Mouse (Mus musculus) myocyte (in vitro differentiated cells): ENCODE measurements at regions not wholly inside any gene's neighbourhood (a gene's known extent, or its start where the extent isn't known, plus 50 kb on each side); places are given as distances from the start of the nearest gene placed in this dataset.

Experiments
- MAX ChIP-seq: IDR thresholded peaks from one replicate; pipeline ENCODE4 v1.6.1; 2011; ENCODE audit warnings: low read depth, mild to moderate bottlenecking, control low read depth
- MYOD1 ChIP-seq, 3 experiments: IDR thresholded peaks; one replicate each; pipeline ENCODE4 v1.6.1; 2011; ENCODE audit warnings: control low read depth in 2 of 3, low read depth in 2 of 3, mild to moderate bottlenecking in 2 of 3, moderate library complexity in 1 of 3; ENCODE audit not compliant: insufficient read length in 2 of 3, control insufficient read depth in 1 of 3
- POLR2A ChIP-seq: IDR thresholded peaks from one replicate; pipeline ENCODE4 v1.6.1; 2011; ENCODE audit warnings: low read depth, mild to moderate bottlenecking, control low read depth, moderate library complexity; ENCODE audit not compliant: insufficient read length

DNA sequence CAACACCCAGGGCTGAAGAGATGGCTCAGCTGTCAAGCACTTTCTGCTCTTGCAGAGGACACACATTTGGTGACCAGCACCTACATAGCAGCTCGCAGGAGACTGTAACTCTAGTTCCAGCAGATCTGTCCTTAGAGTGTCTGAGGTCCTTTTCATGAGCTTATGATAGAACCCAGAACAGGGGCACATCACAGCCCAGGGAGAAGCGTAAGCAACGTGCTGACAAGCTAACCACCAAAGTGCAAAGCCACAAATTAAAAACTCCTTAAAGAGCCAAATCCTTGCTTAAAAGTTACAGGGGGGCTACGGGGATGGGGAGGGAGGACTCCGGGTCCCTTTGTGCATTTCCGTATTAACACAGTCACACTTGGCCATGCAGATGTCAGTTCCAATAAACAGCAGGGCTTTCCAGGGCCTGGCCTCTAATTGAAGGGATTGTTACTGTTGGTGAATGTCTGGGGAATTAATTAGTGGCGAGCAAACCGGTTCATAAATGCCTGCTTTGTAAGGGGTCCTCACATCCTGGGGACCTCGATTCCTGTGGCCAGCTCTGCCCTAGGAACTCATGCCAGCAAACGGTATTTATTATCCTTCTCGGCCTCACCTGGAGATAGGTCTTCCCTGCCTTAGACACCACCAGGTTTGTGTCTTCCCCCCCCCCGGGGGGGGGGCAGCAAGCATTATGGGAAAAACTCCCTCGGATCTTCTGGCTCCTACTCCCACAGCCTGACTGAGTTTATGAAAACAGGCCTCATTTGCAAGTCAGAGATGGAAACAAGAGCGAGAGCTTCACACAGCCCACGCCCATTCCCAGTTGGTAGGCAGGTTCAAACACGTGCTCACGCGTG is 447.5 kb downstream of the Cd83 start:
- TF ChIP-seq POLR2A, result no peak
- TF ChIP-seq MYOD1 (IDR thresholded peaks at IDR 0.05; ENCODE audit: control insufficient read depth in 1 of 3, insufficient read length in 2 of 3, low read depth in 2 of 3), result no peak
- no peak for TF ChIP-seq MAX
